Mouse (Mus musculus): ENCODE results near the gene Stk11.

- TF ChIP-seq POLR2A (IDR thresholded peaks at IDR 0.05; ENCODE audit: borderline replicate concordance, low read depth, low read length) = no peak
- TF ChIP-seq CTCF (IDR thresholded peaks at IDR 0.05; ENCODE audit: low read depth, low read length) = no peak
Measured at GRCm38 (mm10) chr10:80069948-80070450, 45.6 kb upstream of the Stk11 start.

All from bone marrow macrophage, adult 2 months (primary cell).